Mouse (Mus musculus): ENCODE measurements around the gene Lin52. TPM values are rescaled to one million over a fixed set of nuclear protein-coding genes. Genes with fewer than 3 reads are reported as not detected.

The Lin52 gene
- polyA plus RNA-seq, 1 experiment from 2014 or later = 35.0 TPM

GRCm38 (mm10) chr12:84487324-84488056 lies 36.3 kb downstream of the Lin52 start:
- Histone ChIP-seq H3K4me3 (ENCODE audit: low read depth, low read length) (no peak overlapping the region), H3K9me3 (ENCODE audit: control insufficient read depth, low read length) (no peaks in the 10 kb centered on the region), H3K36me3 (ENCODE audit: control insufficient read depth, insufficient read depth, low read length) (no peaks in the 10 kb centered on the region), H3K4me2 (ENCODE audit: low read depth, low read length) (peak overlapping the region; percentile 7; the same call in 1 of the 2 replicates), H3K27me3 (ENCODE audit: control insufficient read depth, insufficient read depth, low read length) (peaks cover 4% of the 10 kb centered on the region; the same call in 1 of the 2 replicates), H3K4me1 (ENCODE audit: control insufficient read depth, insufficient read depth, low read length) (peaks cover 6% of the 10 kb centered on the region), H3K27ac (ENCODE audit: low read depth, low read length) (no peak overlapping the region), H3K9ac (replicated peaks; ENCODE audit: low read depth, low read length) (no peak overlapping the region)
- peak; percentile 88 for ATAC-seq (ENCODE audit: low read depth)
- 8% methylated on average over 8 of the region's 8 CpGs for WGBS

GRCm38 (mm10) chr12:84496795-84497194 lies 45.6 kb downstream of the Lin52 start:
- H3K4me1 ChIP-seq (ENCODE audit: control insufficient read depth, insufficient read depth, low read length) = peaks cover 4% of the 10 kb centered on the region
- 100% methylated on average over 1 of the region's 1 CpGs for WGBS
- H3K4me2 ChIP-seq (ENCODE audit: low read depth, low read length) = no peak overlapping the region
- ATAC-seq (ENCODE audit: low read depth) = no peak
- H3K27ac ChIP-seq (ENCODE audit: low read depth, low read length) = no peak overlapping the region
- no peaks in the 10 kb centered on the region for H3K9me3 ChIP-seq (ENCODE audit: control insufficient read depth, low read length)
- no peak overlapping the region for H3K4me3 ChIP-seq (ENCODE audit: low read depth, low read length)
- H3K9ac ChIP-seq (replicated peaks; ENCODE audit: low read depth, low read length) = no peak overlapping the region
- H3K27me3 ChIP-seq (ENCODE audit: control insufficient read depth, insufficient read depth, low read length) = no peaks in the 10 kb centered on the region
- H3K36me3 ChIP-seq (ENCODE audit: control insufficient read depth, insufficient read depth, low read length) = no peaks in the 10 kb centered on the region

DNA sequence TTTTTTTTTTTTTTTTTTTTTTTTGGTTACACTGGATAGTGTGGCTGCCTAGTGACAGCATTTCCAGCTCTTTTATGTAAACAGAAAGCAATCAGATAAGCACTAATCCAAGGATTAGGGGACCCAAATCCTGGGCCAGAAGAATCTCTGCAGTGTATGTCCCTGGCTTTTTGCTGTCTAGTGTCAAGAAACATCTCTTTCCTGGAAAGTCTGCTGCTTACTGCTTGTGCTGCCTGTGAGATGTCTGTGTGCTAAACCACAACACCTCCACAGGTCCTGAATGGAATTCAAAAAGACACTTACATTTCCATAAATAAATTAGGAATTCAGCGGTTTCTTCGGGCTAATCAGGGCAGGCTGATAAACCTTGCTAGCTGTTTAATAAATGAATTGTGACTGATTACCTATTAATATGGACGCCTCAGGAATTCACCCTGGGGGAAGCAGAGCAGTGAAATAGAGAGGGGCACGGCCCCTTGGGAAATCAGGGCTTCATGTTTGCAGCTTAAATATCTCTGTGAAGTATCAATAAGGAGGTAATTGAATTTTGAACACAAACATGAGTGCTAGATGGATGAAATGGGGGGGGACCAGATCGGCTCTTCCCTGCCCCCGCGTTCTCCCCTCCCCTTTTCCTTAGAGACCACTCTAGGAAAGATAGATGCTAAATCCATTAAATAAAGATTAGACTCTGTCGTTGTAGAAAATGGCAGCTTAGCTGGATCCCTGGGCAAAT lies 49.5 kb downstream of the Lin52 start:
- no peaks in the 10 kb centered on the region for H3K9me3 ChIP-seq (ENCODE audit: control insufficient read depth, low read length)
- H3K9ac ChIP-seq (replicated peaks; ENCODE audit: low read depth, low read length) = no peak overlapping the region; the same call in 1 of the 2 replicates
- peak; percentile 63 for ATAC-seq (ENCODE audit: low read depth)
- no peak overlapping the region for H3K4me3 ChIP-seq (ENCODE audit: low read depth, low read length)
- no peaks in the 10 kb centered on the region for H3K36me3 ChIP-seq (ENCODE audit: control insufficient read depth, insufficient read depth, low read length)
- 35% methylated on average over 8 of the region's 8 CpGs for WGBS
- peak overlapping the region; percentile 9; the same call in 1 of the 2 replicates for H3K4me2 ChIP-seq (ENCODE audit: low read depth, low read length)
- no peaks in the 10 kb centered on the region for H3K27me3 ChIP-seq (ENCODE audit: control insufficient read depth, insufficient read depth, low read length)
- peak overlapping the region; percentile 25; the same call in 1 of the 2 replicates for H3K27ac ChIP-seq (ENCODE audit: low read depth, low read length)
- peaks cover 4% of the 10 kb centered on the region for H3K4me1 ChIP-seq (ENCODE audit: control insufficient read depth, insufficient read depth, low read length)

- no peaks in the 10 kb centered on the region for H3K36me3 ChIP-seq (ENCODE audit: control insufficient read depth, insufficient read depth, low read length)
- H3K27me3 ChIP-seq (ENCODE audit: control insufficient read depth, insufficient read depth, low read length) = no peaks in the 10 kb centered on the region
- WGBS = 59% methylated on average over 4 of the region's 4 CpGs
- H3K9ac ChIP-seq (replicated peaks; ENCODE audit: low read depth, low read length) = no peak overlapping the region; the same call in 1 of the 2 replicates
- H3K9me3 ChIP-seq (ENCODE audit: control insufficient read depth, low read length) = no peaks in the 10 kb centered on the region
- ATAC-seq (ENCODE audit: low read depth) = no peak
- peak overlapping the region; percentile 9; the same call in 1 of the 2 replicates for H3K4me2 ChIP-seq (ENCODE audit: low read depth, low read length)
- no peak overlapping the region for H3K4me3 ChIP-seq (ENCODE audit: low read depth, low read length)
- H3K4me1 ChIP-seq (ENCODE audit: control insufficient read depth, insufficient read depth, low read length) = peaks cover 4% of the 10 kb centered on the region
- H3K27ac ChIP-seq (ENCODE audit: low read depth, low read length) = 0 out of 2 replicates have a peak overlapping the region, but pooled peaks have one; percentile 25
These were observed 50.1 kb downstream of the Lin52 start for GRCm38 (mm10) chr12:84501278-84501677.

DNA sequence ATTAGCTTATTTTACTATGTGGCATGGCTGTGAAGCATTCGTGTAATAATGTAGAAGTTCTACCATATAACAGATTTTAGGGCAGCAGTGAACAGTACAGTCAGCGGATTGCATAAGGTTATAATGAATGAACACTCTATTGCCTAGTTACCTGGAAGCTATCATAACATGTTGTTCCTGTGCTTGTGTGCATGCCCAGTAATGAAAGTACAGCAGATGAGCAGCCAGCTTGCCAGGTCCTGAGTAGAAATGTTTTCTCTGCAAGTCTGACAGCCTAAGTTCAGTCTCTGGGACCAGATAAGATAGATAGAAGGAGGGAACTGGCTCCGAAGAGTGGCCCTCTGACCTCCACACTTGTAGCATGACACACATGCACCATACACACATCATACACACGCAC lies 55.6 kb downstream of the Lin52 start:
- Histone ChIP-seq H3K4me3 (ENCODE audit: low read depth, low read length) (no peak overlapping the region), H3K27ac (ENCODE audit: low read depth, low read length) (no peak overlapping the region), H3K4me1 (ENCODE audit: control insufficient read depth, insufficient read depth, low read length) (no peaks in the 10 kb centered on the region; the same call in 1 of the 2 replicates), H3K36me3 (ENCODE audit: control insufficient read depth, insufficient read depth, low read length) (no peaks in the 10 kb centered on the region), H3K4me2 (ENCODE audit: low read depth, low read length) (no peak overlapping the region), H3K9me3 (ENCODE audit: control insufficient read depth, low read length) (no peaks in the 10 kb centered on the region), H3K27me3 (ENCODE audit: control insufficient read depth, insufficient read depth, low read length) (no peaks in the 10 kb centered on the region), H3K9ac (replicated peaks; ENCODE audit: low read depth, low read length) (no peak overlapping the region)
- WGBS = 92% methylated on average over 4 of the region's 4 CpGs
- ATAC-seq (ENCODE audit: low read depth) = no peak

- Histone ChIP-seq H3K27me3 (ENCODE audit: control insufficient read depth, insufficient read depth, low read length) (no peaks in the 10 kb centered on the region), H3K4me3 (ENCODE audit: low read depth, low read length) (no peak overlapping the region), H3K36me3 (ENCODE audit: control insufficient read depth, insufficient read depth, low read length) (no peaks in the 10 kb centered on the region), H3K27ac (ENCODE audit: low read depth, low read length) (no peak overlapping the region), H3K9me3 (ENCODE audit: control insufficient read depth, low read length) (no peaks in the 10 kb centered on the region), H3K4me2 (ENCODE audit: low read depth, low read length) (no peak overlapping the region), H3K4me1 (ENCODE audit: control insufficient read depth, insufficient read depth, low read length) (no peaks in the 10 kb centered on the region), H3K9ac (replicated peaks; ENCODE audit: low read depth, low read length) (no peak overlapping the region)
- 76% methylated on average over 3 of the region's 3 CpGs for WGBS
- no peak for ATAC-seq (ENCODE audit: low read depth)
These were observed 60.8 kb downstream of the Lin52 start for GRCm38 (mm10) chr12:84512016-84512415.

DNA sequence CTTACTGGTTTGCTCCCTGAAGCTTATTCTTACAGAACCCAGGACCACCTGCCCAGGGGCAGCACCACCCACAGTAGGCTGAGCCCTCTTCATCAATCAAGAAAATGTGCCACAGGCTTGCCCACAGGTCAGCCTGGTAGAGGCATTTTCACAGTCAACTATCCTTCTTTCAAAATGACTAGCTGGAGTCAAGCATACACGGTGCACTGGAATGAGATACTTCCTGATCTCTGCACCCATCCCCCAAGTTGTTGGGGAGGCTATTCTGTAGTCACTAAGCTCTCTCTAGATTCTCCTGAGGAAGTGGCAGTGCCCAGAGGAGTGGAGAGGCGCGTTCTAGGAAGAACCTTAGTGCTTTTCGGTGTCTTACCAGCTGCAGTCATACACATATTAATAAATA lies 64.3 kb downstream of the Lin52 start:
- 89% methylated on average over 4 of the region's 4 CpGs for WGBS
- Histone ChIP-seq H3K36me3 (ENCODE audit: control insufficient read depth, insufficient read depth, low read length) (no peaks in the 10 kb centered on the region), H3K4me2 (ENCODE audit: low read depth, low read length) (no peak overlapping the region), H3K9ac (replicated peaks; ENCODE audit: low read depth, low read length) (no peak overlapping the region), H3K27me3 (ENCODE audit: control insufficient read depth, insufficient read depth, low read length) (no peaks in the 10 kb centered on the region), H3K4me3 (ENCODE audit: low read depth, low read length) (no peak overlapping the region), H3K27ac (ENCODE audit: low read depth, low read length) (no peak overlapping the region), H3K9me3 (ENCODE audit: control insufficient read depth, low read length) (no peaks in the 10 kb centered on the region), H3K4me1 (ENCODE audit: control insufficient read depth, insufficient read depth, low read length) (no peaks in the 10 kb centered on the region)
- ATAC-seq (ENCODE audit: low read depth) = no peak

GRCm38 (mm10) chr12:84516642-84517041 lies 65.4 kb downstream of the Lin52 start:
- no peaks in the 10 kb centered on the region for H3K27me3 ChIP-seq (ENCODE audit: control insufficient read depth, insufficient read depth, low read length)
- no peaks in the 10 kb centered on the region for H3K9me3 ChIP-seq (ENCODE audit: control insufficient read depth, low read length)
- no peak overlapping the region for H3K9ac ChIP-seq (replicated peaks; ENCODE audit: low read depth, low read length)
- no peaks in the 10 kb centered on the region for H3K4me1 ChIP-seq (ENCODE audit: control insufficient read depth, insufficient read depth, low read length)
- no peak overlapping the region for H3K4me3 ChIP-seq (ENCODE audit: low read depth, low read length)
- no peak overlapping the region for H3K4me2 ChIP-seq (ENCODE audit: low read depth, low read length)
- 100% methylated on average over 1 of the region's 1 CpGs for WGBS
- H3K27ac ChIP-seq (ENCODE audit: low read depth, low read length) = no peak overlapping the region
- H3K36me3 ChIP-seq (ENCODE audit: control insufficient read depth, insufficient read depth, low read length) = no peaks in the 10 kb centered on the region
- no peak for ATAC-seq (ENCODE audit: low read depth)

GRCm38 (mm10) chr12:84518018-84518417 lies 66.8 kb downstream of the Lin52 start:
- Histone ChIP-seq H3K27me3 (ENCODE audit: control insufficient read depth, insufficient read depth, low read length) (no peaks in the 10 kb centered on the region), H3K9ac (replicated peaks; ENCODE audit: low read depth, low read length) (no peak overlapping the region), H3K4me2 (ENCODE audit: low read depth, low read length) (no peak overlapping the region), H3K9me3 (ENCODE audit: control insufficient read depth, low read length) (no peaks in the 10 kb centered on the region), H3K4me1 (ENCODE audit: control insufficient read depth, insufficient read depth, low read length) (no peaks in the 10 kb centered on the region), H3K4me3 (ENCODE audit: low read depth, low read length) (no peak overlapping the region), H3K36me3 (ENCODE audit: control insufficient read depth, insufficient read depth, low read length) (no peaks in the 10 kb centered on the region), H3K27ac (ENCODE audit: low read depth, low read length) (no peak overlapping the region)
- ATAC-seq (ENCODE audit: low read depth) = no peak
- 89% methylated on average over 2 of the region's 2 CpGs for WGBS

Measured in neural tube, embryonic 14.5 days (tissue).